Mouse (Mus musculus) liver, embryonic 11.5 days (tissue): ENCODE data around the gene Ramp2. TPM values are rescaled to one million over a fixed set of nuclear protein-coding genes. Genes with fewer than 3 reads are reported as not detected.

Source experiments
- ATAC-seq: fragments of 200-750 bp; cut with Nextera tagmentation; replicated peaks from 2 replicates; pipeline ENCODE4 v1.8.0; 2017; ENCODE audit warnings: moderate number of reproducible peaks, mild to moderate bottlenecking, moderate TSS enrichment, moderate library complexity; ENCODE audit not compliant: low FRiP score
- DNase-seq: peaks from one replicate; pipeline ENCODE4 v3.0.0-alpha.2; 2017; ENCODE audit warnings: low spot score
- H3K27ac ChIP-seq: fragments of 300-500 bp; sonication (generic); 2 replicates; pipeline ENCODE4 v1.5.1; 2014; ENCODE audit warnings: mild to moderate bottlenecking, low read depth, low read length, control low read depth
- H3K27me3 ChIP-seq: fragments of 300-500 bp; sonication (generic); replicated peaks from 2 replicates; pipeline ENCODE4 v1.6.1; 2014; ENCODE audit warnings: low read length, mixed read lengths; ENCODE audit not compliant: control insufficient read depth, insufficient read depth
- H3K36me3 ChIP-seq: fragments of 300-500 bp; sonication (generic); 2 replicates; pipeline ENCODE4 v1.6.1; 2014; ENCODE audit warnings: mild to moderate bottlenecking, low read length, moderate library complexity, mixed read lengths; ENCODE audit not compliant: control insufficient read depth, insufficient read depth
- H3K4me1 ChIP-seq: fragments of 300-500 bp; sonication (generic); replicated peaks from 2 replicates; pipeline ENCODE4 v1.6.1; 2014; ENCODE audit warnings: low read length, mixed read lengths; ENCODE audit not compliant: control insufficient read depth, insufficient read depth
- H3K4me2 ChIP-seq: fragments of 300-500 bp; sonication (generic); 2 replicates; pipeline ENCODE4 v1.6.1; 2014; ENCODE audit warnings: mild to moderate bottlenecking, control low read depth, moderate library complexity
- H3K4me3 ChIP-seq: fragments of 300-500 bp; sonication (generic); 2 replicates; pipeline ENCODE4 v1.5.1; 2014; ENCODE audit warnings: low read depth, low read length, control low read depth
- H3K9ac ChIP-seq: fragments of 300-500 bp; sonication (generic); 2 replicates; pipeline ENCODE4 v1.6.1; 2014; ENCODE audit warnings: low read depth, low read length, control low read depth
- H3K9me3 ChIP-seq: fragments of 300-500 bp; sonication (generic); 2 replicates; pipeline ENCODE4 v1.6.1; 2016; ENCODE audit warnings: low read length, inconsistent platforms, mixed read lengths; ENCODE audit not compliant: control insufficient read depth
- WGBS: fragments of 180-500 bp; shearing (Covaris S2); extraction: QIAGEN DNeasy Blood & Tissue Kit; methylation state at CpG from one replicate; pipeline ENCODE4 v1.1.7; 2014; 5-methylcytosine and 5-hydroxymethylcytosine counted together
- polyA plus RNA-seq: library from polyadenylated mRNA; unstranded; fragments of >200 nt; fragmentation: Nextera tagmentation; extraction: Ambion mirVana; gene quantifications from 2 replicates; pipeline ENCODE4 v1.2.1, GENCODE M21; 2014

Ramp2 gene
- polyA plus RNA-seq, 1 experiment from 2014 or later = 64.2 TPM

GRCm38 (mm10) chr11:101246702-101247012 is 829 bp downstream of the Ramp2 start:
- H3K36me3 ChIP-seq = no peaks in the 10 kb centered on the region
- H3K27me3 ChIP-seq = peaks cover 40% of the 10 kb centered on the region
- peak overlapping the region; percentile 66 for H3K9ac ChIP-seq
- peaks cover 22% of the 10 kb centered on the region for H3K4me1 ChIP-seq
- 8% methylated on average over 7 of the region's 7 CpGs for WGBS
- no peak for ATAC-seq
- H3K27ac ChIP-seq = peak overlapping the region; percentile 48
- H3K4me2 ChIP-seq = peak overlapping the region; percentile 93
- no peak for DNase-seq
- H3K9me3 ChIP-seq = no peaks in the 10 kb centered on the region
- peak overlapping the region; percentile 64 for H3K4me3 ChIP-seq

GRCm38 (mm10) chr11:101247521-101248030 is 1.7 kb downstream of the Ramp2 start:
- Histone ChIP-seq H3K36me3 (no peaks in the 10 kb centered on the region), H3K27me3 (peaks cover 40% of the 10 kb centered on the region), H3K9me3 (no peaks in the 10 kb centered on the region), H3K27ac (no peak overlapping the region), H3K4me1 (peaks cover 24% of the 10 kb centered on the region), H3K9ac (no peak overlapping the region), H3K4me3 (peak overlapping the region; percentile 64), H3K4me2 (peak overlapping the region; percentile 93)
- 81% methylated on average over 6 of the region's 6 CpGs for WGBS
- ATAC-seq = no peak
- DNase-seq = no peak

GRCm38 (mm10) chr11:101248258-101248994 is 2.6 kb downstream of the Ramp2 start:
- 24% methylated on average over 14 of the region's 14 CpGs for WGBS
- no peaks in the 10 kb centered on the region for H3K9me3 ChIP-seq
- H3K36me3 ChIP-seq = no peaks in the 10 kb centered on the region
- H3K4me2 ChIP-seq = no peak overlapping the region
- ATAC-seq (no peak), DNase-seq (no peak)
- H3K4me3 ChIP-seq = no peak overlapping the region
- no peak overlapping the region for H3K9ac ChIP-seq
- peaks cover 28% of the 10 kb centered on the region for H3K4me1 ChIP-seq
- peaks cover 40% of the 10 kb centered on the region for H3K27me3 ChIP-seq
- H3K27ac ChIP-seq = no peak overlapping the region

GRCm38 (mm10) chr11:101251031-101251430 is 5.2 kb downstream of the Ramp2 start:
- Histone ChIP-seq H3K4me1 (peaks cover 26% of the 10 kb centered on the region), H3K27ac (no peak overlapping the region), H3K27me3 (peaks cover 21% of the 10 kb centered on the region), H3K4me2 (no peak overlapping the region), H3K9me3 (no peaks in the 10 kb centered on the region), H3K36me3 (no peaks in the 10 kb centered on the region; the same call in 1 of the 2 replicates), H3K9ac (no peak overlapping the region), H3K4me3 (no peak overlapping the region)
- 70% methylated on average over 2 of the region's 2 CpGs for WGBS
- ATAC-seq (no peak), DNase-seq (no peak)

GRCm38 (mm10) chr11:101252941-101253340 is 7.1 kb downstream of the Ramp2 start:
- peak overlapping the region; percentile 97 for H3K9ac ChIP-seq
- peak overlapping the region; percentile 96 for H3K27ac ChIP-seq
- peaks cover 4% of the 10 kb centered on the region; the same call in 1 of the 2 replicates for H3K36me3 ChIP-seq
- WGBS = 9% methylated on average over 7 of the region's 7 CpGs
- H3K4me2 ChIP-seq = peak overlapping the region; percentile 91
- DNase-seq = no peak
- no peaks in the 10 kb centered on the region for H3K9me3 ChIP-seq
- H3K27me3 ChIP-seq = peaks cover 2% of the 10 kb centered on the region
- peaks cover 22% of the 10 kb centered on the region for H3K4me1 ChIP-seq
- H3K4me3 ChIP-seq = peak overlapping the region; percentile 98
- no peak for ATAC-seq

- peaks cover 6% of the 10 kb centered on the region; the same call in 1 of the 2 replicates for H3K36me3 ChIP-seq
- WGBS = under 1% methylated on average over 40 of the region's 40 CpGs
- H3K4me2 ChIP-seq = peak within 1 kb of the TSS; percentile 91
- DNase-seq (peak; percentile 91), ATAC-seq (peak; percentile 84)
- H3K4me1 ChIP-seq = peaks cover 31% of the 10 kb centered on the region
- H3K27ac ChIP-seq = peak within 1 kb of the TSS; percentile 96
- H3K9me3 ChIP-seq = no peaks in the 10 kb centered on the region
- peak within 1 kb of the TSS; percentile 97 for H3K9ac ChIP-seq
- H3K4me3 ChIP-seq = peak within 1 kb of the TSS; percentile 98
- H3K27me3 ChIP-seq = no peaks in the 10 kb centered on the region
Measured at GRCm38 (mm10) chr11:101253613-101254389, 8.0 kb downstream of the Ramp2 start, which contains the start of gene Vps25. Gene Vps25 (plus strand): TSS chr11:101253707.

GRCm38 (mm10) chr11:101255826-101256775 is 10.3 kb downstream of the Ramp2 start:
- no peak overlapping the region for H3K27ac ChIP-seq
- H3K9ac ChIP-seq = no peak overlapping the region
- H3K4me3 ChIP-seq = no peak overlapping the region
- no peaks in the 10 kb centered on the region for H3K27me3 ChIP-seq
- H3K4me1 ChIP-seq = peaks cover 39% of the 10 kb centered on the region
- H3K9me3 ChIP-seq = no peaks in the 10 kb centered on the region
- ATAC-seq = no peak
- 82% methylated on average over 13 of the region's 13 CpGs for WGBS
- no peak for DNase-seq
- 0 out of 2 replicates have a peak overlapping the region, but pooled peaks have one; percentile 21 for H3K4me2 ChIP-seq
- H3K36me3 ChIP-seq = peaks cover 10% of the 10 kb centered on the region; the same call in 1 of the 2 replicates

- H3K4me1 ChIP-seq = peaks cover 47% of the 10 kb centered on the region
- H3K27me3 ChIP-seq = peaks cover 25% of the 10 kb centered on the region
- peak; percentile 59 for DNase-seq
- no peaks in the 10 kb centered on the region for H3K9me3 ChIP-seq
- H3K4me2 ChIP-seq = peak overlapping the region; percentile 99
- peak overlapping the region; percentile 82 for H3K4me3 ChIP-seq
- WGBS = 25% methylated on average over 6 of the region's 6 CpGs
- no peak; the same call in 1 of the 2 replicates for ATAC-seq
- peak overlapping the region; percentile 95 for H3K27ac ChIP-seq
- peak overlapping the region; percentile 92; the same call in 1 of the 2 replicates for H3K9ac ChIP-seq
- peaks cover 10% of the 10 kb centered on the region; the same call in 1 of the 2 replicates for H3K36me3 ChIP-seq
Measured at GRCm38 (mm10) chr11:101259261-101259712, 13.5 kb downstream of the Ramp2 start.
